Mouse (Mus musculus): Measurements from ENCODE around the gene Ngp.

Gene Ngp

GRCm38 (mm10) chr9:110433045-110433444 lies 13.5 kb downstream of the Ngp start:
- no peak for DNase-seq (ENCODE audit: extremely low read depth, low read depth)

GRCm38 (mm10) chr9:110436041-110436440 lies 16.5 kb downstream of the Ngp start:
- DNase-seq (ENCODE audit: extremely low read depth, low read depth) = no peak

- no peak for DNase-seq (ENCODE audit: extremely low read depth, low read depth)
These were observed 20.5 kb downstream of the Ngp start for GRCm38 (mm10) chr9:110440049-110440448.

- no peak for DNase-seq (ENCODE audit: extremely low read depth, low read depth)
These were observed 21.0 kb downstream of the Ngp start for GRCm38 (mm10) chr9:110440559-110440958.

DNA sequence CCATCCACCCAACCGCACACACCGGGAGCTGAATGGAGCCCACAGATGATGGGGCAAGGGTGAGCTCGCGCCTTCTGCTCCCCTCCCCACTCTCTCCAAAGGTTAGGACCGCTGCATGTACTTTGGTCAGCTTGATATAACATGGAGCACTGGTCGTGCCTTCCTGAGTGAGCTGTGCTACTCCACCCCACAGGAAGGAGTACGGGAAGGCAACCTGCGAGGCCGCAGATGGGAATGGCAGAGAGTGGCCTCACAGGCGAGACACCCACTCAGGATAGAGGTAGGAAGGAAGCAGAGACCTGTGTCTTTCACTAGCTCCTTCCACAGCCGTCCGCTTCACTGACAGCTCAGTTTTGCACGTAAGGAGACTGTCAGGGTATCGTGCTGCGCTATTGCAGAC lies 28.8 kb downstream of the Ngp start:
- DNase-seq (ENCODE audit: extremely low read depth, low read depth) = no peak

DNA sequence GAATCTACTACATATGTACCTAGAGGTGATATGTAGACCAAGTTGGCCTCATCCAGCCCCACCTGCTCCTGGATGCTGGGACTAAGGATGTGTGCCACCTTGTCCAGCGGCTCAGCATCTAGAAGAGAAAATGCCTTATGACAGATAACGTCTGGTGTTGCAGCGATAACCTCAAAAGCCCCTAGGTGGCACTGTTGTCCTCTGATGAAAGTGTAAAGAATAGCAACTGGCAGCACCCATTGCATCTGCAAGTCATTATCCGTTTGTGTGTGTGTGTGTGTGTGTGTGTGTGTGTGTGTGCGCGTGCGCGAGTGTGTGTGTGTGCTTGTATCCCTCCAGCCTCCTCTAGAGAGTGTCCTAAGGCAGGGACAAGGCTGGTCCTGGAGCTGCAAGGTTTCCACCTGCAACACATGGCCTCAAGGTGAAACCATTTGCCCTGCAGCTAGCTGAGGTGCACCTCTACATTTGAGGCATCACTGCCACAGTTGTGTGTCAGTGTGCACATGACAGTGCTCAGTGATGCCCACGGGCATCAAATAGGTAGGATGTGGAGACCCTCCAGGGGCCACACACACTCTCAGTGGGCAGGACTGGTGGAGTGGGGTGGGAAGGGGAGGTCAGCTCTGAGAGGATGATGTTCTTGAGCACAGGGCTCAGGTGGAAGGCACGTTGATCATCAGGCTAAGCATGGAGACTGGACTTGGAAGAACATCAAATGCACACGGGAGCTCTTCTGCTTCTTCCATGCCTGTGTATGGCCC lies 29.5 kb downstream of the Ngp start:
- peak; percentile 80 for DNase-seq (ENCODE audit: extremely low read depth, low read depth)

DNA sequence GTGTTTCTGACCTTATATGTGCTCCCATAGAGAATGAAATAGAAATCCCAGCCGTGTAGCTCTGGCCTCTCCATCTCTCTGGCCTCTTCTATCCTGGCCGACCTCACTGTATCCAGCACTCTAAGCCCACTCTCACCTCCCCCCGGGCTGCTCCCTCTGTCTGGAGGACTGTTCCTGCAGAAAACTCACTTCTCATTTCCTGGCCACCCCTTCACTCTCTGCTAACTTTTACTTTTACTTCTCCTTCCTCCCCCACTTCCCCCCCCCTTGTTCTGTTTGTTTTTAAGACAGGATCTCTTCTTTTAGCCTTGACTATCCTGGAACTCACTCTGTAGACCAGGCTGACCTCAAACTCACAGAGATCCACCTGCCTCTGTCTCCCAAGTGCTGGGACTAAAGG lies 33.0 kb downstream of the Ngp start:
- no peak for DNase-seq (ENCODE audit: extremely low read depth, low read depth)

DNA sequence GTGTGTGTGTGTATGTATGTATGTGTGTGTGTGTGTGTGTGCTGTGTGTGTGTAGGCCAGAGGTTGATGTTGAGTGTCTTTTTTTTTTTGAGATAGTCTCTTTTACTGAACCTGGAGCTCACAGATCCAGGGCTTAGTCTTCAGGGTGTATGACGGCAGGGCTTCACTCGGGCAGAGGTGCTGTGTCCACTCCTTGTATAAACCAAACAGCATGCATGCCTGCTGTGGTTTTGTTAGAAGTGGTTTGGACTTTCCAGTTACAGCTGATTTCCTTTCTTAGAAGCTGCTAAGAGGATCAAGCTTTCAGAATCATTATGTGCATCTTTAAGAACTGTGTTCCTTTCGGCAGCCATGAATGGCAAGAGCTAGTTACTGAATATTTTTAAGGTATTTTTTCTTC lies 38.4 kb downstream of the Ngp start:
- DNase-seq (ENCODE audit: extremely low read depth, low read depth) = no peak

- peak; percentile 97 for DNase-seq (ENCODE audit: extremely low read depth, low read depth)
These were observed 39.7 kb downstream of the Ngp start for GRCm38 (mm10) chr9:110459145-110459727.

- DNase-seq (ENCODE audit: extremely low read depth, low read depth) = no peak
These were observed 41.6 kb downstream of the Ngp start for GRCm38 (mm10) chr9:110460884-110461815.

- DNase-seq (ENCODE audit: extremely low read depth, low read depth) = no peak
These were observed 42.8 kb downstream of the Ngp start for GRCm38 (mm10) chr9:110462321-110462720.

DNA sequence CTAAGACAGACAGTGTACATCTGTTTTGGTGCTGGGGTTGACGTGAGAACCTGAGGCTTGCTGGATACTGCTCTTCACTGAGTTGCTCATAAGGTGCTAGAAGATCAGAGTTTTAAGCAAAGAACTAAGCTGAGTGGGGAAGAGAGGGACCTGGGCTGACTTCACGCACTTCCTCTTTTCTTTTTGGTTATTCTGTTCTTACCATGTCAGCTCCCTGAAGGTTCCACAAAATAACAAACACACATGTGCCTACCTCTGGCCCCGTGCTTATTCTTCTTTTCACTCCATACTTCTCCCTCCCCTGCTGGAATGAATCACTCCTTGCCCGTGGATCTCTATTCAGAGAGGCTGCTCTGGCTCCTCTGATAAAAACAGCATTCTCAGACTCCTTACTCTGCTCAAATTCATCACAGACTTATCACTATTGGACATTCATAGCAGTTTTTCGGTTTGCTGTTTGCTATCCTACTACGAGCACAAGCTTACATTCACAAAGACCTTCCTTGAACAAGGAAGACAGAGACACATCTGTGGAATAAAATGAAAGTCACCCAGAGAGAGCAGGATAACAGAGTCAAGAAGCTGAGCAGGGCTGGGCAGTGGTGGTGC lies 44.5 kb downstream of the Ngp start:
- peak; percentile 77 for DNase-seq (ENCODE audit: extremely low read depth, low read depth)

DNA sequence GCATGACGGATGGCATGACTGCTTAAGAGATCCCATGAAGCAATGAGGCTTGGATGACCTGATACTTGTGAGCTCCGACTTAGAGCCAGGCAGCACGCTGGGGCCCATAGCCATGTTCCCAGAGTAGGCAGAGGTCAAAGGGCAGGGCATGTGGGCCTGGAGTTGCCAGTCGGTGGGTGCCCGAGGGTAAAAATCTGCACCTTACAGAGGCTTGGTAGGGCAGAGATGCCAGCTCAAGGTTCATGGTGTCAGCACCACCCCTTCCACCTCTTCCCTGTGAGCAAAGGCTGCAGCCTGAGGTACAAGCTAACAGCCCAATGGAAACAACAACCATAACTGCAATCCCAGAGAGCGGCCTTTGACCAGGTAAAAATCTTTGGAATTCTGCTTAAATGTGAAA lies 45.8 kb downstream of the Ngp start:
- no peak for DNase-seq (ENCODE audit: extremely low read depth, low read depth)

DNA sequence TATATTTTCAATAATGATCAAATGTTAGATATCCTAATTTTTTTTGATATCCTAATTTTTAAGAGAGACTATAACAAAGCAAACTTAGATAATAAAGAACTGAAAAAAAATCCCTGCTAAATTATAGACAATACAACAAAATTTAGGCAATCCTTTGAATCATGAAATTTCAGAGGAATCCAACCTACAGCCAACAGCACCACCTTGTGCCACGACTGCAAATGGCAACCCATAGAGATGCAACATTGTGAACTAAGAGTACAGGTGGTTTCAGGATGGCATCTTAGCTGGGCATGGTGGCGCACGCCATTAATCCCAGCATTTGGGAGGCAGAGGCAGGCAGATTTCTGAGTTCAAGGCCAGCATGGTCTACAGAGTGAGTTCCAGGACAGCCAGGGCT lies 46.6 kb downstream of the Ngp start:
- DNase-seq (ENCODE audit: extremely low read depth, low read depth) = no peak
